ENCODE assay signal across 10 mouse cellular contexts in genomic region chr14:46380286-46380721, GRCm38 (mm10). TPM values are rescaled to one million over a fixed set of nuclear protein-coding genes. Genes with fewer than 3 reads are reported as not detected.
DNase-seq lines count a peak whose midpoint lies in the region; ATAC-seq and TF ChIP-seq lines count a peak whose summit lies in the region.
"Had no signal": no experiment of that assay in that cellular context is flagged by ENCODE, and none has a peak within 500 bp of the region (broad histone marks: within the 10 kb centered on the region; RNA-seq: fewer than 3 reads in every experiment).

No protein-coding gene starts in this region.

- intact Hi-C loops in left cerebral cortex, postnatal 4 days (cut with DNase I): no loop called here

- WGBS in forebrain, postnatal 0 days: 5% methylated on average over 31 of the region's 31 CpGs
- WGBS in lung, postnatal 0 days: 17% methylated on average over 30 of the region's 31 CpGs

- H3K27ac ChIP-seq in forebrain, postnatal 0 days (ENCODE audit: low read depth, low read length): no peak overlapping the region
- H3K27ac ChIP-seq in lung, postnatal 0 days (ENCODE audit: low read length): peak overlapping the region; percentile 20; the same call in 1 of the 2 replicates

- TF ChIP-seq EP300 in lung, postnatal 0 days (IDR thresholded peaks at IDR 0.05): no peak

- peaks cover 43% of the 10 kb centered on the region for H3K27me3 ChIP-seq in forebrain, postnatal 0 days (ENCODE audit: insufficient read depth, low read length)
- H3K27me3 ChIP-seq in lung, postnatal 0 days (replicated peaks; ENCODE audit: insufficient read depth, low read length): no peaks in the 10 kb centered on the region
- H3K27me3 ChIP-seq: Patski had no signal

- H3K36me3 ChIP-seq in forebrain, postnatal 0 days (ENCODE audit: insufficient read depth): no peaks in the 10 kb centered on the region
- no peaks in the 10 kb centered on the region for H3K36me3 ChIP-seq in lung, postnatal 0 days (ENCODE audit: insufficient read depth, low read length)

- peak; percentile 19; the same call in 1 of the 2 replicates for TF ChIP-seq CTCF in forebrain, postnatal 0 days (IDR thresholded peaks at IDR 0.05; ENCODE audit: low read depth)
- peak; percentile 36 for TF ChIP-seq CTCF in lung, postnatal 0 days (IDR thresholded peaks at IDR 0.05)

- DNase-seq in left cerebral cortex, postnatal 4 days: peak; percentile 55
- DNase-seq in left cerebral cortex, adult 18-20 months (ENCODE audit: low spot score in 2 of 2): no peak
- DNase-seq in forebrain, postnatal 0 days: no peak
- peak; percentile 52 for DNase-seq in kidney, adult 9 months
- peak; percentile 42 for DNase-seq in lung, postnatal 0 days (ENCODE audit: low spot score)
- DNase-seq in thymus, postnatal 4 days: peak; percentile 72
- no peak for DNase-seq in c-Kit-positive CD71-positive TER-119-positive erythroid progenitor cells, embryonic 14.5 days (ENCODE audit: low spot score)
- DNase-seq in ovary, postnatal 14 days (ENCODE audit: low spot score): no peak

- ATAC-seq in forebrain, postnatal 0 days: no peak
- peak; percentile 60 for ATAC-seq in lung, postnatal 0 days
- ATAC-seq: Patski had no signal

- H3K4me2 ChIP-seq in forebrain, postnatal 0 days (ENCODE audit: low read depth): peak overlapping the region; percentile 44
- peak overlapping the region; percentile 56 for H3K4me2 ChIP-seq in lung, postnatal 0 days (replicated peaks; ENCODE audit: low read depth, low read length)

- no peak overlapping the region for H3K4me3 ChIP-seq in forebrain, postnatal 0 days (ENCODE audit: low read depth, low read length)
- 0 out of 2 replicates have a peak overlapping the region, but pooled peaks have one; percentile 17 for H3K4me3 ChIP-seq in lung, postnatal 0 days (ENCODE audit: low read depth, low read length)

- H3K4me1 ChIP-seq in forebrain, postnatal 0 days (ENCODE audit: insufficient read depth): peaks cover 4% of the 10 kb centered on the region; the same call in 1 of the 2 replicates
- peaks cover 19% of the 10 kb centered on the region for H3K4me1 ChIP-seq in lung, postnatal 0 days (ENCODE audit: insufficient read depth, low read depth, low read length)

- no peaks in the 10 kb centered on the region for H3K9me3 ChIP-seq in forebrain, postnatal 0 days (ENCODE audit: low read length)
- no peaks in the 10 kb centered on the region for H3K9me3 ChIP-seq in lung, postnatal 0 days (ENCODE audit: low read length)

- no peak overlapping the region for H3K9ac ChIP-seq in forebrain, postnatal 0 days
- H3K9ac ChIP-seq in lung, postnatal 0 days (replicated peaks; ENCODE audit: low read depth): 0 out of 2 replicates have a peak overlapping the region, but pooled peaks have one; percentile 16

RNA-seq across cellular contexts. Expression of gene Gm15217, which starts 1.1 kb away (rescaled TPM):
- total RNA-seq in left cerebral cortex, postnatal 4 days (2021): not detected
- not detected for total RNA-seq in left cerebral cortex, adult 18-20 months (2021)
- not detected in 2 replicates for total RNA-seq in forebrain, postnatal 0 days (2014; rRNA removed)
- polyA plus RNA-seq in forebrain, postnatal 0 days (2015; fragmentation: Nextera tagmentation; extraction: Ambion mirVana): not detected in 2 replicates
- polyA plus RNA-seq in lung, postnatal 0 days (2015; fragmentation: Nextera tagmentation; extraction: Ambion mirVana): 0.76 and 0.93 TPM in 2 replicates
- total RNA-seq: heart, postnatal 36 days had no signal
- polyA plus RNA-seq: Patski had no signal

RNA-seq across cellular contexts. Expression of gene Bmp4, which starts 10.2 kb away (rescaled TPM):
- 1 to 10 TPM; 6.1 to 7.1 TPM for total RNA-seq in left cerebral cortex, postnatal 4 days (2021)
- 1 to 10 TPM; 4.2 to 6.0 TPM for total RNA-seq in left cerebral cortex, adult 18-20 months (2021)
- 4.8 and 5.5 TPM in 2 replicates for total RNA-seq in forebrain, postnatal 0 days (2014; rRNA removed)
- polyA plus RNA-seq in forebrain, postnatal 0 days (2015; fragmentation: Nextera tagmentation; extraction: Ambion mirVana): 1.9 and 4.2 TPM in 2 replicates
- 34.3 and 42.7 TPM in 2 replicates for polyA plus RNA-seq in lung, postnatal 0 days (2015; fragmentation: Nextera tagmentation; extraction: Ambion mirVana)

Comparison
In these comparisons a context has a peak if more than half of its experiments do, and no peak if none do; other contexts are left out.
1. DNase-seq: peak in left cerebral cortex, postnatal 4 days (single experiment), kidney, adult 9 months (single experiment), lung, postnatal 0 days (single experiment) and thymus, postnatal 4 days (single experiment); none in left cerebral cortex, adult 18-20 months (0 of 2), forebrain, postnatal 0 days (single experiment), c-Kit-positive CD71-positive TER-119-positive erythroid progenitor cells, embryonic 14.5 days (single experiment) and ovary, postnatal 14 days (single experiment).